In the genomic region with DNA sequence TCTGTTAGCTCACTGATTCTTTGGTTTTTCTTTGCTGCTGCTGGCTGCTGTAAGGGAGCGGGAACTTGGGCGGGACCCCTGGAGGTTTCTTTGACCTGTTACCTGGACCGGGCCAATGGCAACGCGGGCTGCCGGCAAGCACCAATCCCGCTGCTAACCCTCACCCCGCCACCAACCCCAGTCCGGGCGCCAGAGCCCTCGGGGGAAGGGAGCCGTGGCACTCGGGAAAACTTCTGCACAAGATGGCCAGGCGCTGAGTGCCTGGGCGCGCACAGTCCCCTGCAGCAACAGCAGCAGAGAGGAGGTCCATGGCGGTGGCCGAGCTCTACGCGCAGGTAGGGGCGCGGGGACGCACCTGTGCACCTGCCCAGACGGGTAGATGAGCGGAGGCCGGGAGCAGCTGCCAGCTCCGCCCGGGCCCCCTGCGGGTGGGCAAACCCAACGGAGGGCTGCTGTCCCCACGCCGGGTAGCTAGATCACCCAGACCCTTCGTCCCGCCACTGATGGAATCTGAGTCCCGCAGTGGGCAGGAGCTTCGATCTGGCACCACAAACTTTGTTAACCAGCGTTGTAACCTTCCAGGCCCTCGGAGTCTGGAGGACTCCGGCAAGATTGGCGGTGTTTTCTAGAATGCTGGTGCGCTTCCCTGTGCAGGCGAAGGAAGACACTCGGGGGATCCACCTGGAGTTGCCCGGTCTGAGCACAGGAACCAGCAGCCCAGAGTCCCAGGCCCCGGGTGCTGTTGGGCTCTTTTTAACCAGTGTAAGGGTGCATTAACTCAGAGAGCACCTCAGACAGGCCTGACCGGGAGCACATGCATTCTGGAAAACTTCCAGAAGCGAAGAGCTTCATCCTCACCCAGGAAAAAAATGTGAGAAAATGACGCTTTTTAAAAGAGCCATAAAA, we compare ENCODE assay signal across 9 mouse cellular contexts. TPM values are rescaled to one million over a fixed set of nuclear protein-coding genes. Genes with fewer than 3 reads are reported as not detected.
DNase-seq lines count a peak whose midpoint lies in the region; ATAC-seq and TF ChIP-seq lines count a peak whose summit lies in the region.
"Had no signal": no experiment of that assay in that cellular context is flagged by ENCODE, and none has a peak within 500 bp of the region (broad histone marks: within the 10 kb centered on the region; RNA-seq: fewer than 3 reads in every experiment).

Gene Myo5c (plus strand): TSS at position 180 of the 906 bp plus-strand sequence.

- H3K27ac ChIP-seq in forebrain, postnatal 0 days (ENCODE audit: low read depth, low read length), result no peak within 1 kb of the TSS
- H3K27ac ChIP-seq in hindbrain, embryonic 13.5 days, result no peak within 1 kb of the TSS
- H3K27ac ChIP-seq in limb, embryonic 15.5 days, result no peak within 1 kb of the TSS
- no peak within 1 kb of the TSS for H3K27ac ChIP-seq in midbrain, embryonic 15.5 days

- peaks cover 16% of the 10 kb centered on the region for H3K27me3 ChIP-seq in forebrain, postnatal 0 days (ENCODE audit: insufficient read depth, low read length)
- H3K27me3 ChIP-seq in hindbrain, embryonic 13.5 days, result peaks cover 47% of the 10 kb centered on the region
- H3K27me3 ChIP-seq in limb, embryonic 15.5 days, result peaks cover 38% of the 10 kb centered on the region
- H3K27me3 ChIP-seq in midbrain, embryonic 15.5 days (replicated peaks), result peaks cover 26% of the 10 kb centered on the region; the same call in 1 of the 2 replicates
- H3K27me3 ChIP-seq: CH12.LX had no signal

- 3% methylated on average over 48 of the region's 48 CpGs for WGBS in forebrain, postnatal 0 days
- 3% methylated on average over 43 of the region's 48 CpGs for WGBS in hindbrain, embryonic 13.5 days
- WGBS in limb, embryonic 15.5 days, result 3% methylated on average over 48 of the region's 48 CpGs
- 4% methylated on average over 48 of the region's 48 CpGs for WGBS in midbrain, embryonic 15.5 days

- 0 out of 2 replicates have a peak, but pooled peaks cover 5% of the 10 kb centered on the region for H3K4me1 ChIP-seq in forebrain, postnatal 0 days (ENCODE audit: insufficient read depth)
- peaks cover 10% of the 10 kb centered on the region for H3K4me1 ChIP-seq in hindbrain, embryonic 13.5 days (replicated peaks)
- peaks cover 14% of the 10 kb centered on the region for H3K4me1 ChIP-seq in limb, embryonic 15.5 days
- peaks cover 8% of the 10 kb centered on the region; the same call in 1 of the 2 replicates for H3K4me1 ChIP-seq in midbrain, embryonic 15.5 days

- 0 out of 2 replicates have a peak within 1 kb of the TSS, but pooled peaks have one; percentile 10 for H3K9ac ChIP-seq in forebrain, postnatal 0 days
- H3K9ac ChIP-seq in hindbrain, embryonic 13.5 days, result peak within 1 kb of the TSS; percentile 51
- 0 out of 2 replicates have a peak within 1 kb of the TSS, but pooled peaks have one; percentile 21 for H3K9ac ChIP-seq in limb, embryonic 15.5 days
- H3K9ac ChIP-seq in midbrain, embryonic 15.5 days, result 0 out of 2 replicates have a peak within 1 kb of the TSS, but pooled peaks have one; percentile 9

- TF ChIP-seq CTCF in forebrain, postnatal 0 days (IDR thresholded peaks at IDR 0.05; ENCODE audit: low read depth), result no peak

- peak; percentile 49; the same call in 1 of the 2 replicates for ATAC-seq in forebrain, postnatal 0 days
- 0 out of 2 replicates have a peak, but pooled peaks have one; percentile 49 for ATAC-seq in hindbrain, embryonic 13.5 days (ENCODE audit: low FRiP score)
- no peak for ATAC-seq in limb, embryonic 15.5 days (ENCODE audit: insufficient number of reproducible peaks, low FRiP score, low TSS enrichment, low read depth)
- ATAC-seq in midbrain, embryonic 15.5 days (replicated peaks), result no peak

- H3K9me3 ChIP-seq in forebrain, postnatal 0 days (ENCODE audit: low read length), result no peaks in the 10 kb centered on the region
- H3K9me3 ChIP-seq in hindbrain, embryonic 13.5 days, result no peaks in the 10 kb centered on the region
- no peaks in the 10 kb centered on the region for H3K9me3 ChIP-seq in limb, embryonic 15.5 days
- H3K9me3 ChIP-seq in midbrain, embryonic 15.5 days, result no peaks in the 10 kb centered on the region

- peak within 1 kb of the TSS; percentile 53 for H3K4me2 ChIP-seq in forebrain, postnatal 0 days (ENCODE audit: low read depth)
- H3K4me2 ChIP-seq in hindbrain, embryonic 13.5 days, result peak within 1 kb of the TSS; percentile 64
- peak within 1 kb of the TSS; percentile 63 for H3K4me2 ChIP-seq in limb, embryonic 15.5 days
- peak within 1 kb of the TSS; percentile 50 for H3K4me2 ChIP-seq in midbrain, embryonic 15.5 days

- H3K4me3 ChIP-seq in forebrain, postnatal 0 days (ENCODE audit: low read depth, low read length), result peak within 1 kb of the TSS; percentile 24
- peak within 1 kb of the TSS; percentile 38 for H3K4me3 ChIP-seq in hindbrain, embryonic 13.5 days
- peak within 1 kb of the TSS; percentile 34 for H3K4me3 ChIP-seq in limb, embryonic 15.5 days
- H3K4me3 ChIP-seq in midbrain, embryonic 15.5 days, result peak within 1 kb of the TSS; percentile 28

- DNase-seq in ovary, adult 18-20 months (ENCODE audit: low spot score), result peak; percentile 39
- no peak for DNase-seq in ovary, postnatal 14 days (ENCODE audit: low spot score)
- DNase-seq in forebrain, postnatal 0 days, result peak; percentile 23
- DNase-seq in spleen, postnatal 14 days (ENCODE audit: low spot score in 2 of 2), result no peak
- DNase-seq in layer of hippocampus, adult 9-11 months, result no peak

- H3K36me3 ChIP-seq in forebrain, postnatal 0 days (ENCODE audit: insufficient read depth), result no peaks in the 10 kb centered on the region
- no peaks in the 10 kb centered on the region for H3K36me3 ChIP-seq in hindbrain, embryonic 13.5 days
- H3K36me3 ChIP-seq in limb, embryonic 15.5 days, result no peaks in the 10 kb centered on the region
- no peaks in the 10 kb centered on the region for H3K36me3 ChIP-seq in midbrain, embryonic 15.5 days (replicated peaks)

RNA-seq across cellular contexts. Expression of gene Myo5c, which starts in this region (rescaled TPM):
- total RNA-seq in forebrain, postnatal 0 days (2014; rRNA removed), result 0.10 and 0.31 TPM in 2 replicates
- 0.16 and 0.20 TPM in 2 replicates for polyA plus RNA-seq in forebrain, postnatal 0 days (2015; fragmentation: Nextera tagmentation; extraction: Ambion mirVana)
- 0.36 and 0.42 TPM in 2 replicates for polyA plus RNA-seq in hindbrain, embryonic 13.5 days (2015; fragmentation: Nextera tagmentation; extraction: Ambion mirVana)
- 0.28 and 0.43 TPM in 2 replicates for polyA plus RNA-seq in limb, embryonic 15.5 days (2015; fragmentation: Nextera tagmentation; extraction: Ambion mirVana)
- 0.32 and 0.56 TPM in 2 replicates for polyA plus RNA-seq in midbrain, embryonic 15.5 days (2015; fragmentation: Nextera tagmentation; extraction: Ambion mirVana)

Comparison
In these comparisons a context has a peak if more than half of its experiments do, and no peak if none do; other contexts are left out.
1. Peak in DNase-seq, ATAC-seq, H3K4me3 ChIP-seq, H3K9ac ChIP-seq and H3K4me2 ChIP-seq in forebrain, postnatal 0 days; RNA of the gene not detected or under 1 TPM.
2. Peak in ATAC-seq, H3K4me3 ChIP-seq, H3K9ac ChIP-seq and H3K4me2 ChIP-seq in hindbrain, embryonic 13.5 days; RNA of the gene not detected or under 1 TPM.